Mouse (Mus musculus) lung, postnatal 0 days (tissue): ENCODE measurements around the gene Spock1.

Experiments used
- CTCF ChIP-seq: IDR thresholded peaks from 2 replicates; pipeline ENCODE4 v1.5.1; 2016; ENCODE audit warnings: antibody characterized with exemption, mild to moderate bottlenecking
- EP300 ChIP-seq: IDR thresholded peaks from 2 replicates; pipeline ENCODE4 v1.6.1; 2016; ENCODE audit warnings: antibody characterized with exemption, mild to moderate bottlenecking, control low read depth

- TF ChIP-seq CTCF (no peak), EP300 (no peak)
Measured at GRCm38 (mm10) chr13:57643036-57643435, 265.1 kb downstream of the Spock1 start.
